Mouse (Mus musculus) layer of hippocampus, postnatal 10 days (tissue): ENCODE measurements at regions not wholly inside any gene's neighbourhood (a gene's known extent, or its start where the extent isn't known, plus 50 kb on each side); places are given as distances from the start of the nearest gene placed in this dataset.

ENCODE experiments used
- DNase-seq, 2 experiments: peaks; one replicate each; pipeline ENCODE4 v3.0.0; 2021; ENCODE audit warnings: low spot score in 2 of 2

GRCm38 (mm10) chr16:73435726-73436125, 975.9 kb downstream of the Robo2 start:
- no peak for DNase-seq

GRCm38 (mm10) chr16:73424851-73425250, 986.8 kb downstream of the Robo2 start:
- peak; percentile 5 to 24 for DNase-seq

GRCm38 (mm10) chr16:73424311-73424710, 987.3 kb downstream of the Robo2 start:
- no peak for DNase-seq

- DNase-seq = peak; percentile 7 to 14
Observed at GRCm38 (mm10) chr16:73404509-73404908, 1007.1 kb downstream of the Robo2 start.

GRCm38 (mm10) chr16:73404099-73404498, 1007.5 kb downstream of the Robo2 start:
- DNase-seq = no peak

- no peak for DNase-seq
Observed at GRCm38 (mm10) chr16:73379056-73379455, 1032.6 kb downstream of the Robo2 start.

GRCm38 (mm10) chr16:73374608-73375165, 1036.9 kb downstream of the Robo2 start:
- no peak for DNase-seq

- DNase-seq = no peak
Observed at GRCm38 (mm10) chr16:73368607-73369233, 1042.9 kb downstream of the Robo2 start.

- no peak for DNase-seq
Observed at GRCm38 (mm10) chr16:73367926-73368325, 1043.7 kb downstream of the Robo2 start.

GRCm38 (mm10) chr16:73367226-73367840, 1044.3 kb downstream of the Robo2 start:
- peak in 1 of 2 experiments; percentile 12 for DNase-seq

GRCm38 (mm10) chr16:73350698-73351097, 1042.6 kb downstream of the Robo1 start:
- DNase-seq = no peak

GRCm38 (mm10) chr16:73343941-73344340, 1035.8 kb downstream of the Robo1 start:
- no peak for DNase-seq

GRCm38 (mm10) chr16:73343531-73343930, 1035.4 kb downstream of the Robo1 start:
- no peak for DNase-seq

- no peak for DNase-seq
Observed at GRCm38 (mm10) chr16:73317644-73318043, 1009.5 kb downstream of the Robo1 start.

GRCm38 (mm10) chr16:73310096-73310495, 1002.0 kb downstream of the Robo1 start:
- DNase-seq = no peak

GRCm38 (mm10) chr16:73279951-73280350, 971.8 kb downstream of the Robo1 start:
- DNase-seq = no peak

- no peak for DNase-seq
Observed at GRCm38 (mm10) chr16:73259691-73260090, 951.6 kb downstream of the Robo1 start.

- no peak for DNase-seq
Observed at GRCm38 (mm10) chr16:73259283-73259682, 951.2 kb downstream of the Robo1 start.

- no peak for DNase-seq
Observed at GRCm38 (mm10) chr16:73245073-73245590, 937.0 kb downstream of the Robo1 start.

GRCm38 (mm10) chr16:73230599-73230998, 922.5 kb downstream of the Robo1 start:
- no peak for DNase-seq

GRCm38 (mm10) chr16:73217555-73217954, 909.4 kb downstream of the Robo1 start:
- no peak for DNase-seq

- peak; percentile 13 to 20 for DNase-seq
Observed at GRCm38 (mm10) chr16:73203542-73203941, 895.4 kb downstream of the Robo1 start.
